Mouse (Mus musculus) left cerebral cortex, postnatal 25 days (tissue): Measurements from ENCODE around the gene Dytn. TPM values are rescaled to one million over a fixed set of nuclear protein-coding genes. Genes with fewer than 3 reads are reported as not detected.

Experiments
- DNase-seq, 2 experiments: peaks; one replicate each; pipeline ENCODE4 v3.0.0; 2022; ENCODE audit warnings: low spot score in 2 of 2, mixed read lengths in 1 of 2
- intact Hi-C: fragments of 180-260 bp; cut with DNase I; formaldehyde crosslinking; loops from one replicate; pipeline ENCODE4 v1.15.1; 2025
- total RNA-seq, 2 experiments: library from RNA; stranded (reverse); gene quantifications; 2 replicates each; pipeline ENCODE4 v1.2.3; 2021

The Dytn gene
- total RNA-seq, 2 experiments from 2014 or later = 0.07 TPM; not detected in 1

GRCm38 (mm10) chr1:63609613-63610012 is 77.1 kb downstream of the Dytn start:
- intact Hi-C loops = no loop called here
- no peak for DNase-seq

- no peak for DNase-seq
- intact Hi-C loops = no loop called here
Observed at GRCm38 (mm10) chr1:63603870-63604500, 82.7 kb downstream of the Dytn start.

- intact Hi-C loops = no loop called here
- no peak for DNase-seq
Observed at GRCm38 (mm10) chr1:63586869-63587268, 99.9 kb downstream of the Dytn start.

GRCm38 (mm10) chr1:63579153-63579552 is 107.6 kb downstream of the Dytn start:
- DNase-seq = no peak
- intact Hi-C loops = no loop called here

- intact Hi-C loops = no loop called here
- DNase-seq = no peak
Observed at GRCm38 (mm10) chr1:63576803-63577202, 109.9 kb downstream of the Dytn start.

- intact Hi-C loops = no loop called here
- DNase-seq = peak in 1 of 2 experiments; percentile 66
Observed at GRCm38 (mm10) chr1:63573864-63574611, 112.7 kb downstream of the Dytn start.

- no peak for DNase-seq
- intact Hi-C loops = no loop called here
Observed at GRCm38 (mm10) chr1:63573432-63573831, 113.3 kb downstream of the Dytn start.

Other genes starting within 250 kb of the Dytn start
- gene Adam23, start 241.0 kb downstream of the Dytn start, total RNA-seq = 100 to 1,000 TPM; 132 to 176 TPM
- under 1 TPM; 0.66 to 0.71 TPM for gene Gm39653, start 71.0 kb downstream of the Dytn start, total RNA-seq
- gene Mdh1b, start 43.4 kb upstream of the Dytn start, total RNA-seq = 1 to 10 TPM in 1 of 2 experiments, under 1 TPM in 1; 0.37 to 1.3 TPM
- 10 to 100 TPM; 22.0 to 22.5 TPM for gene Fastkd2, start 43.7 kb upstream of the Dytn start, total RNA-seq
- not detected for gene 4933402D24Rik, start 82.3 kb upstream of the Dytn start, total RNA-seq